Mouse (Mus musculus) left cerebral cortex, postnatal 36 days (tissue): ENCODE data around the gene Vps26a. TPM values are rescaled to one million over a fixed set of nuclear protein-coding genes. Genes with fewer than 3 reads are reported as not detected.
A peak's percentile ranks its signal among the peaks of the same experiment; 100 is the strongest.

ENCODE experiments used
- DNase-seq, 2 experiments: peaks; one replicate each; pipeline ENCODE4 v3.0.0; 2021 to 2022; ENCODE audit warnings: low spot score in 2 of 2, mixed read lengths in 1 of 2
- intact Hi-C: fragments of 180-260 bp; cut with DNase I; formaldehyde crosslinking; loops from one replicate; pipeline ENCODE4 v1.15.1; 2025
- total RNA-seq, 2 experiments: library from RNA; stranded (reverse); gene quantifications; 2 replicates each; pipeline ENCODE4 v1.2.3; 2021

Vps26a gene
- total RNA-seq, 2 experiments from 2014 or later, result 45.8 to 53.8 TPM

- intact Hi-C loops, result no loop called here
- no peak for DNase-seq
Measured at GRCm38 (mm10) chr10:62425081-62425871, 61.3 kb downstream of the Vps26a start.

- no peak for DNase-seq
- intact Hi-C loops, result no loop called here
Measured at GRCm38 (mm10) chr10:62422255-62422654, 64.3 kb downstream of the Vps26a start, which contains the start of gene Hkdc1. Gene Hkdc1 (minus strand): TSS chr10:62422491.

GRCm38 (mm10) chr10:62421127-62421526 is 65.5 kb downstream of the Vps26a start:
- intact Hi-C loops, result no loop called here
- DNase-seq, result no peak

GRCm38 (mm10) chr10:62420399-62420798 is 66.2 kb downstream of the Vps26a start:
- DNase-seq, result no peak
- intact Hi-C loops, result no loop called here

GRCm38 (mm10) chr10:62419422-62419821 is 67.2 kb downstream of the Vps26a start:
- DNase-seq, result no peak
- intact Hi-C loops, result loop anchor here (10.0 kb wide), 1 partner anchor 235 kb away; no protein-coding TSS in a partner anchor

- DNase-seq, result no peak
- intact Hi-C loops, result loop anchor here (10.0 kb wide), 1 partner anchor 234 kb away; no protein-coding TSS in a partner anchor
Measured at GRCm38 (mm10) chr10:62418831-62419356, 67.7 kb downstream of the Vps26a start.

GRCm38 (mm10) chr10:62413606-62413982 is 73.0 kb downstream of the Vps26a start:
- no peak for DNase-seq
- intact Hi-C loops, result loop anchor here (5.0 to 10.0 kb wide), 3 partner anchors 71 to 229 kb away; no protein-coding TSS in a partner anchor

GRCm38 (mm10) chr10:62412906-62413605 is 73.5 kb downstream of the Vps26a start:
- intact Hi-C loops, result loop anchor here (5.0 to 10.0 kb wide), 3 partner anchors 71 to 228 kb away; no protein-coding TSS in a partner anchor

GRCm38 (mm10) chr10:62411431-62412410 is 74.9 kb downstream of the Vps26a start:
- intact Hi-C loops, result loop anchor here (5.0 to 10.0 kb wide), 3 partner anchors 69 to 227 kb away; no protein-coding TSS in a partner anchor
- DNase-seq, result peak; percentile 30 to 49

More at GRCm38 (mm10) chr10:62412906-62413605, 73.5 kb downstream of the Vps26a start:
- DNase-seq, result no peak

- intact Hi-C loops, result loop anchor here (5.0 to 10.0 kb wide), 3 partner anchors 69 to 226 kb away; no protein-coding TSS in a partner anchor
- DNase-seq, result peak; percentile 62 to 65
Measured at GRCm38 (mm10) chr10:62410943-62411342, 75.7 kb downstream of the Vps26a start.

Other genes with a start within 250 kb of the Vps26a start
- under 1 TPM; 0.32 to 0.34 TPM for gene Tacr2, start 234.4 kb downstream of the Vps26a start, total RNA-seq
- gene Hk1, start 106.9 kb downstream of the Vps26a start, total RNA-seq, result 100 to 1,000 TPM; 310 to 327 TPM
- gene Hkdc1, start 64.3 kb downstream of the Vps26a start, total RNA-seq, result 10 to 100 TPM in 1 of 2 experiments, 1 to 10 TPM in 1; 9.9 to 12.0 TPM
- 1 to 10 TPM; 1.7 to 2.0 TPM for gene 4930507D05Rik, start 37.3 kb downstream of the Vps26a start, total RNA-seq
- gene Supv3l1, start 37.1 kb downstream of the Vps26a start, total RNA-seq, result 10 to 100 TPM; 20.1 to 28.0 TPM
- 1 to 10 TPM; 7.7 to 8.9 TPM for gene Srgn, start 40.6 kb upstream of the Vps26a start, total RNA-seq
- gene Kif1bp, start 91.7 kb upstream of the Vps26a start, total RNA-seq, result 100 to 1,000 TPM; 178 to 198 TPM
- gene Ddx21, start 115.5 kb upstream of the Vps26a start, total RNA-seq, result 10 to 100 TPM; 17.9 to 21.1 TPM
- gene Ddx50, start 164.4 kb upstream of the Vps26a start, total RNA-seq, result 10 to 100 TPM; 75.9 to 96.3 TPM
- 1 to 10 TPM; 5.0 to 7.4 TPM for gene Stox1, start 239.3 kb upstream of the Vps26a start, total RNA-seq